Comparison of ENCODE assay signal across 11 mouse cellular contexts in genomic region chr10:4046496-4046895, GRCm38 (mm10).
A peak's percentile ranks its signal among the peaks of the same experiment; 100 is the strongest.
DNase-seq lines count a peak whose midpoint lies in the region; ATAC-seq lines count a peak whose summit lies in the region.
"Had no signal": no experiment of that assay in that cellular context is flagged by ENCODE, and none has a peak within 500 bp of the region (broad histone marks: within the 10 kb centered on the region; RNA-seq: fewer than 3 reads in every experiment).

No protein-coding gene starts in this region.

- H3K4me3 ChIP-seq in heart, embryonic 12.5 days = no peak overlapping the region
- no peak overlapping the region for H3K4me3 ChIP-seq in hindbrain, embryonic 16.5 days (ENCODE audit: low read length)
- H3K4me3 ChIP-seq: hindbrain, embryonic 15.5 days; myocyte had no signal

- peak; percentile 95 for DNase-seq in heart, adult 11 months
- no peak for DNase-seq in heart, postnatal 25 days (ENCODE audit: low spot score)
- peak; percentile 32 for DNase-seq in MN1 (ENCODE audit: low spot score)
- peak; percentile 37 for DNase-seq in kidney, postnatal 10 days
- DNase-seq in thymus, postnatal 0 days (ENCODE audit: low spot score) = no peak
- DNase-seq: liver, postnatal 0 days had no signal

- peaks cover 31% of the 10 kb centered on the region for H3K36me3 ChIP-seq in heart, embryonic 12.5 days
- no peaks in the 10 kb centered on the region for H3K36me3 ChIP-seq in hindbrain, embryonic 16.5 days (ENCODE audit: control insufficient read depth, insufficient read depth, low read length)
- H3K36me3 ChIP-seq: hindbrain, embryonic 15.5 days had no signal

- peak overlapping the region; percentile 64 for H3K27ac ChIP-seq in heart, embryonic 12.5 days (ENCODE audit: poor library complexity, severe bottlenecking)
- no peak overlapping the region for H3K27ac ChIP-seq in hindbrain, embryonic 16.5 days (ENCODE audit: low read depth, low read length)
- H3K27ac ChIP-seq: hindbrain, embryonic 15.5 days had no signal

- H3K9me3 ChIP-seq in heart, embryonic 12.5 days (replicated peaks) = no peaks in the 10 kb centered on the region
- no peaks in the 10 kb centered on the region for H3K9me3 ChIP-seq in hindbrain, embryonic 16.5 days (ENCODE audit: control insufficient read depth, low read length)
- H3K9me3 ChIP-seq: hindbrain, embryonic 15.5 days had no signal

- H3K4me2 ChIP-seq in heart, embryonic 12.5 days = no peak overlapping the region
- H3K4me2 ChIP-seq in hindbrain, embryonic 16.5 days (ENCODE audit: low read length) = no peak overlapping the region
- H3K4me2 ChIP-seq: hindbrain, embryonic 15.5 days had no signal

- intact Hi-C loops in heart, postnatal 25 days (cut with DNase I) = no loop called here

- H3K9ac ChIP-seq in heart, embryonic 12.5 days = no peak overlapping the region
- H3K9ac ChIP-seq in hindbrain, embryonic 16.5 days (ENCODE audit: low read depth, low read length) = no peak overlapping the region
- H3K9ac ChIP-seq: hindbrain, embryonic 15.5 days; liver, postnatal 0 days had no signal

- no peaks in the 10 kb centered on the region for H3K27me3 ChIP-seq in heart, embryonic 12.5 days (replicated peaks)
- no peaks in the 10 kb centered on the region for H3K27me3 ChIP-seq in hindbrain, embryonic 16.5 days (replicated peaks; ENCODE audit: control insufficient read depth, insufficient read depth, low read length)
- H3K27me3 ChIP-seq: hindbrain, embryonic 15.5 days had no signal

- whole genome bisulfite sequencing in heart, embryonic 12.5 days = 35% methylated on average over 4 of the region's 4 CpGs
- WGBS in hindbrain, embryonic 16.5 days = 63% methylated on average over 4 of the region's 4 CpGs

- no peak; the same call in 1 of the 2 replicates for ATAC-seq in heart, embryonic 12.5 days (ENCODE audit: insufficient number of reproducible peaks, low FRiP score)
- ATAC-seq in CD4-positive, CD25-positive, alpha-beta regulatory T cell, adult 4 months = no peak
- no peak for ATAC-seq in hindbrain, embryonic 16.5 days
- ATAC-seq: liver, postnatal 0 days had no signal

- peaks cover 11% of the 10 kb centered on the region for H3K4me1 ChIP-seq in heart, embryonic 12.5 days (replicated peaks)
- no peaks in the 10 kb centered on the region for H3K4me1 ChIP-seq in hindbrain, embryonic 16.5 days (ENCODE audit: control insufficient read depth, insufficient read depth, low read depth, low read length)
- H3K4me1 ChIP-seq: hindbrain, embryonic 15.5 days had no signal

Comparison
In these comparisons a context has a peak if more than half of its experiments do, and no peak if none do; other contexts are left out.
1. DNase-seq: peak in heart, adult 11 months (single experiment), MN1 (single experiment) and kidney, postnatal 10 days (single experiment); none in heart, postnatal 25 days (single experiment) and thymus, postnatal 0 days (single experiment).